Mouse (Mus musculus): Measurements from ENCODE around the gene Tln1. TPM values are rescaled to one million over a fixed set of nuclear protein-coding genes. Genes with fewer than 3 reads are reported as not detected.

The Tln1 gene
- polyA plus RNA-seq, 1 experiment from 2014 or later = 41.6 TPM

DNA sequence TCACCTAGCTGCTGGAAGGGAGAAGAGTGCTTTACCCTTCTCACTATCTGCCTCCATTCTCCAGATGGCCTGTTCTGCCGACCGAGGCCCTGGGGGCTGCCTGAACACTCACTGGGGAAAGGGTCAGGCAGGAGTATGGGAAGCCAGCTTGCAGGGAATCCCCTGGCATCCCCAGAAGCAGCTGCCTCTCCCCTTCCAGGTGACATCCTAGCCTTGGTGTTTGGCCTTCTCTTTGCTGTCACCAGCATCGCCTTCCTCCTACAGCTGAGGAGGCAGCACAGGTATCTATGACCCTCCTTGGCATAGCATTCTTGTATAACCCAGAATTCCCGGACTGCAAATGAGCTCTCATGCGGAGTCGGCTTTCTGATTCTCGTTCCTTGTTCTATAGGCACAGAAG is 49.8 kb downstream of the Tln1 start:
- 75% methylated on average over 7 of the region's 7 CpGs for WGBS
- TF ChIP-seq CTCF (IDR thresholded peaks at IDR 0.05; ENCODE audit: low read depth) = no peak

GRCm38 (mm10) chr4:43511675-43512454 is 50.6 kb downstream of the Tln1 start:
- peaks cover 17% of the 10 kb centered on the region; the same call in 1 of the 2 replicates for H3K36me3 ChIP-seq (ENCODE audit: control insufficient read depth, insufficient read depth)
- no peak overlapping the region for H3K4me2 ChIP-seq (replicated peaks; ENCODE audit: low read depth)
- peaks cover 4% of the 10 kb centered on the region; the same call in 1 of the 2 replicates for H3K4me1 ChIP-seq (replicated peaks; ENCODE audit: control insufficient read depth, insufficient read depth, low read length)
- no peak overlapping the region for H3K9ac ChIP-seq (ENCODE audit: low read depth, low read length)
- no peaks in the 10 kb centered on the region for H3K9me3 ChIP-seq (ENCODE audit: control insufficient read depth)
- no peak overlapping the region for H3K27ac ChIP-seq (ENCODE audit: low read depth, low read length)
- no peak overlapping the region for H3K4me3 ChIP-seq (ENCODE audit: low read depth, low read length)
- WGBS = 74% methylated on average over 19 of the region's 19 CpGs
- ATAC-seq = no peak
- 0 out of 2 replicates have a peak, but pooled peaks cover 11% of the 10 kb centered on the region for H3K27me3 ChIP-seq (replicated peaks; ENCODE audit: control insufficient read depth, insufficient read depth, low read length)
- no peak for TF ChIP-seq CTCF (IDR thresholded peaks at IDR 0.05; ENCODE audit: low read depth)

More for the DNA sequence above, 49.8 kb downstream of the Tln1 start:
- peaks cover 4% of the 10 kb centered on the region; the same call in 1 of the 2 replicates for H3K4me1 ChIP-seq (replicated peaks; ENCODE audit: control insufficient read depth, insufficient read depth, low read length)
- ATAC-seq = no peak
- H3K27ac ChIP-seq (ENCODE audit: low read depth, low read length) = no peak overlapping the region
- peaks cover 17% of the 10 kb centered on the region; the same call in 1 of the 2 replicates for H3K36me3 ChIP-seq (ENCODE audit: control insufficient read depth, insufficient read depth)
- no peak overlapping the region for H3K4me2 ChIP-seq (replicated peaks; ENCODE audit: low read depth)
- no peak overlapping the region for H3K9ac ChIP-seq (ENCODE audit: low read depth, low read length)
- 0 out of 2 replicates have a peak, but pooled peaks cover 11% of the 10 kb centered on the region for H3K27me3 ChIP-seq (replicated peaks; ENCODE audit: control insufficient read depth, insufficient read depth, low read length)
- H3K4me3 ChIP-seq (ENCODE audit: low read depth, low read length) = no peak overlapping the region
- no peaks in the 10 kb centered on the region for H3K9me3 ChIP-seq (ENCODE audit: control insufficient read depth)

DNA sequence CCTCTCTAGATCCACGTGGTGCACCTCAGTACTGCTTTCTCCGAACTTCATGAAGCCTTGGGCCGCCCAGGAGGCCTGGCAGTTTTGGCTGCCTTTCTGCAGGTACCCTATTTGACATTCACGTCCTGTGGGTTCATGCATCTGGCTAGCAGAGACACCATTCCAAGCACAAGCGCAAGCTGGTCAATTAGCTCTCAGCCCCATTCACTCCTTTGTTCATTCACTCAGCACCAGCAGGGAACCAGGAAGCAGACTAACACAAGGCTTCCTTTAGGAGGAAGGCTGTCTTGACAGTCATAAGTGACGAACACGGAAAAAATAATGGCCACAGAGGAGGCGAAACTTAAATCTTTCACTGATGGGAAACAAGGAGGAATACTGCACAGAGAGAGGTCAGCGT is 53.4 kb downstream of the Tln1 start:
- H3K4me2 ChIP-seq (replicated peaks; ENCODE audit: low read depth) = peak overlapping the region; percentile 70
- whole genome bisulfite sequencing = 27% methylated on average over 9 of the region's 9 CpGs
- ATAC-seq = peak; percentile 22; the same call in 1 of the 2 replicates
- no peak for TF ChIP-seq CTCF (IDR thresholded peaks at IDR 0.05; ENCODE audit: low read depth)
- H3K4me3 ChIP-seq (ENCODE audit: low read depth, low read length) = peak overlapping the region; percentile 43
- peak overlapping the region; percentile 68 for H3K27ac ChIP-seq (ENCODE audit: low read depth, low read length)
- no peak overlapping the region for H3K9ac ChIP-seq (ENCODE audit: low read depth, low read length)
- H3K9me3 ChIP-seq (ENCODE audit: control insufficient read depth) = no peaks in the 10 kb centered on the region
- no peaks in the 10 kb centered on the region for H3K27me3 ChIP-seq (replicated peaks; ENCODE audit: control insufficient read depth, insufficient read depth, low read length)
- peaks cover 4% of the 10 kb centered on the region for H3K4me1 ChIP-seq (replicated peaks; ENCODE audit: control insufficient read depth, insufficient read depth, low read length)
- no peaks in the 10 kb centered on the region; the same call in 1 of the 2 replicates for H3K36me3 ChIP-seq (ENCODE audit: control insufficient read depth, insufficient read depth)

DNA sequence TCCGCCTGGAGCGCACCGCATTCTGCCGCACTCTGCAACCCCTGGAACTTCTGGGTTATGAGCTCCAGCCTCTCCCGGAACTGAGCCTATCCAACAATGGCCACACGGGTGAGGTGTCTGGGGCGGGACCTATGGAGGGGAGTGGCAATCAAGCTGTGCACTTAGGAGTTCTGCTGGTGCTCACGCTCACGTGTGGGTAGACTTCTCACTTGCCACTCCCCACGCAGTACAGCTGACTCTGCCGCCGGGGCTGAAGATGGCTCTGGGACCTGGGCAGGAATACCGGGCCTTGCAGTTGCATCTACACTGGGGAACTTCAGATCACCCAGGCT is 53.9 kb downstream of the Tln1 start:
- no peaks in the 10 kb centered on the region for H3K9me3 ChIP-seq (ENCODE audit: control insufficient read depth)
- H3K27ac ChIP-seq (ENCODE audit: low read depth, low read length) = peak overlapping the region; percentile 68
- peak; percentile 86 for ATAC-seq
- H3K4me2 ChIP-seq (replicated peaks; ENCODE audit: low read depth) = peak overlapping the region; percentile 70
- H3K9ac ChIP-seq (ENCODE audit: low read depth, low read length) = peak overlapping the region; percentile 47; the same call in 1 of the 2 replicates
- no peaks in the 10 kb centered on the region; the same call in 1 of the 2 replicates for H3K36me3 ChIP-seq (ENCODE audit: control insufficient read depth, insufficient read depth)
- WGBS = 5% methylated on average over 13 of the region's 13 CpGs
- no peaks in the 10 kb centered on the region for H3K27me3 ChIP-seq (replicated peaks; ENCODE audit: control insufficient read depth, insufficient read depth, low read length)
- peak overlapping the region; percentile 43 for H3K4me3 ChIP-seq (ENCODE audit: low read depth, low read length)
- peak; percentile 32 for TF ChIP-seq CTCF (IDR thresholded peaks at IDR 0.05; ENCODE audit: low read depth)
- H3K4me1 ChIP-seq (replicated peaks; ENCODE audit: control insufficient read depth, insufficient read depth, low read length) = peaks cover 4% of the 10 kb centered on the region

GRCm38 (mm10) chr4:43507938-43508665 is 54.4 kb downstream of the Tln1 start:
- Histone ChIP-seq H3K4me3 (ENCODE audit: low read depth, low read length) (peak overlapping the region; percentile 43), H3K9ac (ENCODE audit: low read depth, low read length) (peak overlapping the region; percentile 47; the same call in 1 of the 2 replicates), H3K9me3 (ENCODE audit: control insufficient read depth) (no peaks in the 10 kb centered on the region), H3K36me3 (ENCODE audit: control insufficient read depth, insufficient read depth) (no peaks in the 10 kb centered on the region; the same call in 1 of the 2 replicates), H3K4me1 (replicated peaks; ENCODE audit: control insufficient read depth, insufficient read depth, low read length) (peaks cover 4% of the 10 kb centered on the region), H3K27ac (ENCODE audit: low read depth, low read length) (peak overlapping the region; percentile 68), H3K4me2 (replicated peaks; ENCODE audit: low read depth) (peak overlapping the region; percentile 70), H3K27me3 (replicated peaks; ENCODE audit: control insufficient read depth, insufficient read depth, low read length) (no peaks in the 10 kb centered on the region)
- 3% methylated on average over 21 of the region's 22 CpGs for WGBS
- TF ChIP-seq CTCF (IDR thresholded peaks at IDR 0.05; ENCODE audit: low read depth) = no peak
- ATAC-seq = peak; percentile 15; the same call in 1 of the 2 replicates

DNA sequence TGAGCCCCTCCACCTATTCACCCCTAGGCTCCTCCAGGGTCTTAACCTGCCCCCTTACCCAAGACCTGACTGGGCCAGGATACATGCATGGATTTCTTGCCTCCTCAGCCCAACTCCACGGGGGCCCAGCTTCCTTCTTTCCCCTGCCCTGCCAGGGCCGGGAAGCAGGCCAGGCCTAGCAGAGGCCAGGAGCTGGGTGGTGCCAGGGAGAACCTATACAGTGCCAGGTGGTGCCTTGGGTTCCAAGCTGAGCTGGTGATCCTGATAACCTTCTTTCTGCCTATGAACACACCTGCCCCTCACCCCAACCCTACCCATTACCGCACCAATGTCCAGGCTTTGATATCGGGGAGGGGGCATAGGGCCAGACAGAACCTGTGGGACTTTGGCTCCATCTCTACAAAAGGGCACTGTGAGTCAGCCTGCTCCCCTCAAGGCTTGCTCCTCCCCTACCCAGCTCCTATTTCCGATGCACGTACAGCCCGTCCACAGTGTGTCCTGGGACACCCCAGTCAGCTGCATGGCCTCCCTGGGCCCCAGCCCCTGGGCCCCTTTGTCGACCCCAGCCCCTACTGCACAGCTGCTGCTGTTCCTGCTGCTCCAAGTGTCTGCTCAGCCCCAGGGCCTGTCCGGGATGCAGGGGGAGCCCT is 55.8 kb downstream of the Tln1 start, which contains the start of gene Car9:
TSS of gene Car9 (plus strand) at position 431 of the 650 bp plus-strand sequence.
- Histone ChIP-seq H3K4me2 (replicated peaks; ENCODE audit: low read depth) (peak within 1 kb of the TSS; percentile 70), H3K9ac (ENCODE audit: low read depth, low read length) (no peak within 1 kb of the TSS), H3K36me3 (ENCODE audit: control insufficient read depth, insufficient read depth) (no peaks in the 10 kb centered on the region), H3K4me3 (ENCODE audit: low read depth, low read length) (peak within 1 kb of the TSS; percentile 43), H3K27ac (ENCODE audit: low read depth, low read length) (no peak within 1 kb of the TSS), H3K4me1 (replicated peaks; ENCODE audit: control insufficient read depth, insufficient read depth, low read length) (peaks cover 4% of the 10 kb centered on the region), H3K9me3 (ENCODE audit: control insufficient read depth) (no peaks in the 10 kb centered on the region), H3K27me3 (replicated peaks; ENCODE audit: control insufficient read depth, insufficient read depth, low read length) (no peaks in the 10 kb centered on the region)
- TF ChIP-seq CTCF (IDR thresholded peaks at IDR 0.05; ENCODE audit: low read depth) = no peak
- WGBS = 43% methylated on average over 9 of the region's 9 CpGs
- no peak for ATAC-seq

Data from intestine, postnatal 0 days (tissue).